Mouse (Mus musculus) urinary bladder, postnatal 10 days (tissue): ENCODE data around the gene Cblb.
A peak's percentile ranks its signal among the peaks of the same experiment; 100 is the strongest.

Experiments used
- DNase-seq: peaks from one replicate; pipeline ENCODE4 v3.0.0; 2022; ENCODE audit warnings: low spot score

Cblb gene

DNA sequence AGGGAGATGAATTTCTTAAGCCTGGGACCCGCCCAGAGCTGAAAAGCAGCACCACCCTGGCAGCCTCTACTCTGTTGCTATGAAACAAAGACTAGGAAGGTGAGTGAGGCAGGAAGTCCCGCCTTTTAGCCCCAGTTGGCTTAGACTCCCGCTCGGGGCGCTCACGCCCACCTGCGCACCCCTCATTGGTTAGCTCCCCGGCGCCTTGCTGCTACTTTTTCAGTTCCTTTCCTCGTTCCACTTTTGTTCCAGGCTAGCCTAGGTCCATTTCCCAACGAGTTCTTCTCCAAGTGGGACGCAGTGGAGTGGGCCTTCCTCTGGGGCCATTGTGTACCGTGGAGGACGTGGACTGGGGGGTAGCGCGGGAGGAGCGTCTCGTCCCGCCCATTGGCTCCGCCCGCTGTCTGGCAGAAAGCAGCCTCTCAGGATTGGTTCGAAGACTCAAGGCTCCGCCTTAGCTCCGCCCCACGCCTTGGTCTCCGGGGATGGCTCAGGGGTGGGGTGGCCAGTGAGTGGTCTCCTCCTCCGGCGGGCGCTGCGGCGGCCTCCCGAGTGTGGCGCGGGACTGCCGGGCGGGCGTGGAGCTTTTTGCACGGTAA is at the start of gene Cblb:
Gene Cblb, plus strand, starts transcription at position 135 of the 599 bp plus-strand sequence.
- DNase-seq, result peak; percentile 93

DNA sequence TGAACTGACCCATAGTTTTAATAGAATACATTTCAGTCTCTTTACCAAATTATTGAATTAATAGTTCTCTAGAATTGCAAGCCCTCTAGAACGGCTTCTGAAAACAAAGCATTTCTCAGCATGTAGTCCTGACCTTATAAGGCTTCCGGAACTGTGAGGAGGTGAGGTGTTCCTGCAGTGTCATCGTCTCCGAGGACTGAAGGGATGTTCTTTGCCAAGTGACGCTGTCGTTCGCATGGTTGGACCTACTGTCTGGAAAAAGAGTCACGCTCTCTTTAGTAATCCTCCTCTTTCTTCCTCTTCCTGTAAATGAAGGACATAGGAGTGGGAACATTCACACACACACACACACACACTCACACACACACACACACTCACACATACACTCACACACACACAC is 45.6 kb upstream of the Cblb start:
- no peak for DNase-seq

DNA sequence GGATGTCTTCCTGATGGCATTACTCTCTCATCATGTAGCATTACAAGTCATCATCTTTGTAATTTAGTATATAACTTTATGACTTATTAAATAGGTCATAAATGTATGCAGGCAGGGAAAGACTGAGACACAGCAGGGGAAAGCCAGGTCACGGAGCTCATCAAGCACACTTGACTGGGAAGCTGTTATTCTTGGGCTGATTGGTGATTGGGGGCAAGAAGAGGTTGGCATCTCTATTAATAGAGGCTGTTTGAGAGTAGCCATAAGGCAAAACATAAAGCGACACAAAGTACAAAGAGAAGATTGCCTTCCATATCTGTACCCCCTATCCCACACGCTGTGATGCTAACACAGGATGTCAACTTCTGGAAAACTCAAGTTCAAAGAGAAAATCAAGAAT is 44.8 kb upstream of the Cblb start:
- DNase-seq, result no peak

DNA sequence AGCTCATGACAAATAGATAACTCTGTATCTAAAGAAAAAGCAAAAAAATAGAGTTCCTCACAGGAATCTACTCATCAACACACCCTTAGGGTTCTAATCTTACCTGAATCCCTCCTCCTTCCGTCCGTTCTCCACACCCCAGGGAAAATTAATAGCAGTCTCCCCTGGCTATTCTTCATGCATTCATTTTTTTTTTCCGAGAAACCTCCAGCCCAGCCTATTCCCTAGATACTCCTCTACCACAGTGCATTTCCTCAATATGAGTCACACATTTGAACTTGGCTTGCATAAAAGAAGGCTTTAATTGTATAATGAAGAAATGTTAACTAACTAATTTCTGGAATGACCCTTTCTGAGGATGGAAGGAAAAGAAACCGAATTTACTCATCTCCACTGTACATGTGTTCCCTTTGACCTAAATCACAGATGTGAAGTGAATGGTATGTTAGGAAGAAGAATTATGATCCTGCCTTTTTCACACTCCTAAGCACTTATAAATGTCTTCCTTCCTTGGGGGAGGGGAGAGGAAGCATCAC is 43.9 kb upstream of the Cblb start:
- no peak for DNase-seq

DNA sequence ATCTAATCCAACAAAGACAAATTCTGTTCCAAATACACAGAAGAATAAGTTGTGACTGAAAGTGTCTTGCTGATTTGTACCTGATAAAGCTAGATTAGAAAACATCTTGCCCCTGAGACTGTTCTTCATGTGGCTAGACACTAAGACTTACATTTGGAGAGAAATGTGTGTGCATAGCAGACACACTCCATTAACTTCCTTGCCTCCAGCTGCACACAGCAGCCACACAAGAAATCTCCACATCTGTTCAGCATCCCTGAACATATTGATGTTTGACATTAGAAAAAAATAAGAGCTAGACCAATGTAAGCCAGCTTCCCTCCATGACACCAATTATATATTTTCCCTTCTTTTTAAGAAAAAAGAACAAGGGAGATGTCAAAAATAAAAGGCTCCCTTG is 43.0 kb upstream of the Cblb start:
- no peak for DNase-seq

DNA sequence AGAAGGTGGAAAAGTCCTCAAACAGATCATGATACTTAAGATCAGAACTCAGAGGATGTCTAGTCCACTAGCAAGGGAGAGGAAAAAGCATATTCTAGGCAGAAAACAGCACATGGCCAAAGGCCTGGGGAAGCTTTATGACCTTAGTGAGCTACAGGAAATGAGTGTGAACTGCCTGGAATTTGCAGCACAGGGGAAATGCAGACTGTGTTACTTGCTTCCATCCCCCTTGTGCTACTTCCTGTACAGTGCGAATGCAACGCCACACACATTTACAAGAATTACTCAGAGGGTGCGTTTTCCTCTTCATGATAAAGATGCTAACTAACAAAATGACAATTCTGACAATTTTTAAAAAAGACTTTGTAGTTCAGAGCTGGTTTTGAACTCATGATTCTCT is 41.8 kb upstream of the Cblb start:
- DNase-seq, result no peak

GRCm38 (mm10) chr16:52000043-52000442 is 31.0 kb upstream of the Cblb start:
- no peak for DNase-seq

DNA sequence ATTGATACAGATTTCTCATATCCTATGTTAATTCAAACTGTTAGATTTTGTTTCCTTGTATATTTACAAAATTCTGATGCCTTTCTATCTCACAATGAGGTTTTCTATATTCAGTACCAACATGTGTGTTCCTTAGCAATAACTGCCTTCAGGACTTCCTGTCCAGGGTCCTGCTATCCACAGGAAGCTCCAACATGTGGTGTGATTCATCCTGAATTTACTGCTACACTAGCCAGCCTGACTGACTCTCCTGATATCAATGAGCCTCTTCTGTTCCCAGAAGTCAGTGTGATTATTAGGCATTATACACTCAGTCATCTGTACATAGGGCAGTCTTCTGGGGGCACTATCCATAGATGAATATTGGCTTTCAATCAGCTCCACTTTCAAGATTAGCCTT is 30.2 kb upstream of the Cblb start:
- no peak for DNase-seq

DNA sequence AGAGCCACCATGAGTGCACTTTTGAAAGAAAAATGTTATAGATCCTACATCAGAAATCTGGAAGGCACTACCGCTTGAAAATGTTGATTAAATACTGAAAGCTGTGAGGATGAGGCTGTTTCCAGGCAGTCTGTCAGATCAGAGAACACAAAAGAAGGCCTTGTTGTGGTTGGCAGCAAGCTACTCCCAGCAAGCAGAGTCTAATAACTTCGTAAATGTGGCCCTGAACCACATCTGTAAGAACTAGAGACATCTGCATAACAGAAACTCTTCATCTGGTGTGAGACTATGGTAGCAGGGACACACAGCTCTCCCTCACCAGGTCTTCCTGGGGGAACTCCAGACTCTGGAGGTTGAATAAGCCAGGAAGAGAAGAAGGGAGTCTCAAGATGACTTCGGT is 24.0 kb upstream of the Cblb start:
- DNase-seq, result no peak

- DNase-seq, result no peak
Observed at GRCm38 (mm10) chr16:52008471-52008870, 22.6 kb upstream of the Cblb start.

GRCm38 (mm10) chr16:52009421-52009820 is 21.6 kb upstream of the Cblb start:
- DNase-seq, result no peak

GRCm38 (mm10) chr16:52012984-52013383 is 18.0 kb upstream of the Cblb start:
- DNase-seq, result no peak

DNA sequence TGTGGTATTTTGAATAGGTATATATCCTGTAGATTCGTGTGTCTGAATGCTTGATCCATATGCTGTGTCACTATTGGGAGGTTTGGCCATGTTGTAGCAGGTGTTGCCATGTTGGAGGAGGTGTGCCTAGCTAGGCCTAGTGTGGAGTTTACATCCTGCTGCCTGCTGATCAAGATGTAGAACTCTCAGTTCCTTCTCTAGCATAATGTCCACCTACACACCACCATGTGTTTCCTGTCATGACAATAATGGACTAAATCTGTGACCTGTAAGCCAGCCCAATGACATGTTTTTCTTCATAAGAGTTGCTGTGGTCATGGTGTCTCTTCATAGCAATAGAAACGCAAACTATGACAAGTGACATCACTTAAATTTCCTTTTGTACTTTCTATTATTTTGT is 17.2 kb upstream of the Cblb start:
- DNase-seq, result no peak

GRCm38 (mm10) chr16:52023417-52023816 is 7.6 kb upstream of the Cblb start:
- DNase-seq, result no peak

DNA sequence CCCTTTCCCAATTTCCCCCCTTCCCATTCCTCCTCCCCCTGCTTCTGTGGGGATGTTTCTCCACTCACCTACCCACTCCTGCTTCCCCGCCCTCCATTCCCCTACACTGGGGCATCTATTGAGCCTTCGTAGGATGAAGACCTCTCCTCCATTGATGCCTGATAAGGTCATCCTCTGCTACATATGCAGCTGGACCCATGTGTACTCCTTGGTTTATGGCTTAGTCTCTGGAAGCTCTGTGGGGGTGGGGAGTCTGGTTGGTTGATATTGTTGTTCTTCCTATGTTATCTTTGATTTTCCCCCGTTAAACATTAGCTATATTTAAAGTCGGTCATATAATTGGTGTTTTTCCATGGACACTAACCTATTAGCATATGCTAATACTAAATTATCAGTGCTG is 3.7 kb upstream of the Cblb start:
- no peak for DNase-seq

DNA sequence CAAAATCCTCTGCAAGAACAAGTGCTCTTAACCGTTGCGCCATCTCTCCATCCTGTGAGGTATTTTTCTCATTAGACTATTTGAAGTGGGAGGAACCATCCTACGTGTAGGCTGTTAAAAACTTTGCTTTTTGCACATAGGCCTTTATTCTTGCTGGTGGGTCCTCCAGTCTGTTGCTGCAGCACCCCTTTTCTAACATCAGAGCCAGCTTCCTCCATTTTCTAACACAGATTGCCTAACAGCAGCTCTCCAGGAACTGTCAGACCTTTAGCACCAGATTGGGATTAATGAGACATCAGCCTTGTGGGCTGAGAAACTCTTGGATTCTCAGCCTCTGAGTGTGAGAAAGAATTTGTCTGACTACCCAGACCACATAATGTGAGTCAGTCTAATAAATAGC is 2.0 kb upstream of the Cblb start:
- no peak for DNase-seq

DNA sequence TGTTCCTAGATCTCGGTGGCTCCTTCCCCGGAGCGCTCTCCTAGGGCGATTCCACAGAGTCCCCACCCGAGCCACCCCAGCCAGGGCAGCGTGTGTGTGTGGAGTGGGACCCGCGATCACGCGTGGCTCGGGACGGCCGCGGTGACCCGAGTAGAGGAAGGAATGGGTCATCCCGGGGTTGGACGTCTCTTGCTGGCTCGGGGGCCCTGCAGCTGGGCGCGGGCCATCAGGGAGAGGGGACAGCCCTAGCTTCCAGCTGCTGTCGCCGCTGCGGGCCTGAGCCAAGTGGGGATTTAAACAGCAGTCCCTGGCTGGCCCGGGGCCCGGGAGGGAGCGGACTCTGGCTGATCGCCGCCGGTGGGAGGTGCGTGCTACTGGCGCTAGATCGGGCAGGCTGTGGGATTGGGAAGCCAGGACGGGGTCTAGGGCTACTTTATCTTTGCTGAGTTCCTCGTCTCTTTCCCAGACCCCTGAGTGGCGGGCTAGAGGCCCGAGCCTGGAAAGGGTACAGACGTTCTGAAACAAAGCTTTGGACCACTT is 757 bp downstream of the Cblb start:
- peak; percentile 68 for DNase-seq

DNA sequence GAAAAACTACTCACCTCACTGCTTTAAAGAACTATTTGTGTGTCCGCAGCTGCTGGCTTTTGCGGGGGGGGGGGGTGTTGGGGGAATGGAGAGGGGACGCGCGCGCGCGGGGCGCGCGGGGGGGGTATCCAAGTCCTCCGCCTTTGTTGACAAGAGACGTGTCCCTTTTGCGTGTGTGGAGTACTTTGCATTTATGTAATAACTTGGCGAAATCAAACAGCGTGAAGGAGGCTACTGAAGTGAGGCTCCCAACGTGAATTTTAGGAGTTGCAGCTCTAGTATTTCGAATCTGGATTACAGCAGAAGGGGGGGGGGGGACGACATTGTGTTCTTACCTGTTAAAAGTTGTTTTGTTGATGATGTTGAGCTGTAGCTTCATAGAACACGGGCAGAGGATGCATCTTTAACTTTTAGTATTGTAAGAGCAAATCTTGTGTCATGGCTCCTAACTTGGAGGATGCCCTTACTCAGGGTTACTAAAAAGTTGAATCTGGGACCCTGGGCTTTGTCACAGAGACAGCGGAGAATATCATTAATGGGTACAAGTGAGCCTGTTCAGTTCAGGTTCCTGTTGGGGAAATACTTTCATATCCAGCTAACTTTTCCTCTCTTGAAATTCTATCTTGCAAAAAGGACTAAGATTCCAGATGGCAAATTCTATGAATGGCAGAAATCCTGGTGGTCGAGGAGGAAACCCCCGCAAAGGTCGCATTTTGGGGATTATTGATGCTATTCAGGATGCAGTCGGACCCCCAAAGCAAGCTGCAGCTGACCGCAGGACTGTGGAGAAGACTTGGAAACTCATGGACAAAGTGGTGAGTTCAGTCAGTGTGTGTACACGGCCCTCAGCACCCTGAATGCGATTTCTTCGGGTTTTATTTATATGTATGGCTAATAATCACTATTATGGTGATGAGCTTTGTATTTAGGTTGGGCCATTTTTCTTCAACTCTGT is 1.6 kb downstream of the Cblb start:
- no peak for DNase-seq

- no peak for DNase-seq
Observed at GRCm38 (mm10) chr16:52033381-52034315, 2.6 kb downstream of the Cblb start.

DNA sequence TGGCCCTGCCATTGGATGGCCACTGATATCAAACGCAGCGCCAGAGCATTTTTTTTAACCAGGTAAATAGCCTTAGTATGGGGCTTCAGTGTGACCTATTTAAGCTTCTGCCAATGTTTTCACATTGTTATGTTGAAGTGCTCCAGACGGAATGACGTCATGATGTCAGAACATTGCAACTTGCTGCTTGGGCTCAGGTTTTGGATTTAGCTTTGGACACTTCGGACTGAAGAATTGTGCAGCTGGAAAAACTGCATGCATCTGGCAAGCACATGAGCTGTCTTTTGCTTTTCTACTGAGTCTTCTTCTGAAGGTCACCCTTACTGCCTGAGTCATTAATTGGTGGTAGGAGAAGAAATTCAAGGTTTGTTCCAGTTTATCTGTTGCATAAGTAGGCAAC is 3.3 kb downstream of the Cblb start:
- no peak for DNase-seq

- DNase-seq, result no peak
Observed at GRCm38 (mm10) chr16:52036295-52036694, 5.3 kb downstream of the Cblb start.

GRCm38 (mm10) chr16:52038283-52038682 is 7.3 kb downstream of the Cblb start:
- DNase-seq, result no peak
